Comparison of ENCODE assay signal across 16 mouse cellular contexts in the genomic region with DNA sequence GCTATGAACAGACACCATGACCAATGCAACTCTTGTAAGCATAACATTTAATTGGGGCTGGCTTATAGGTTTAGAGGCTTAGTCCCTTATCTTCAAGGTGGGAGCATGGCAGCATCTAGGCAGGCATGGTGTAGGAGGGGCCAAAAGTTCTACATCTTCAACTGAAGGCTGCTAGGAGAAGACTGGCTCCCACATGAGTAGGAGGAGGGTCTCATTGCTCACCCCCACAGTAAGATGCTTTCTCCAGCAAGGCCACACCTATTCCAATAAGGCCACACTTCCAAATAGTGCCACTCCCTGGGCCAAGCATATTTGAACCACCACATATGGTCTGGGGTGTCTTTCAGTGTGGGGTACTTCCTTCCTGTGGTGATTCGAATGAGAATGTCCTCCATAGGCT. TPM values are rescaled to one million over a fixed set of nuclear protein-coding genes. Genes with fewer than 3 reads are reported as not detected.
DNase-seq lines count a peak whose midpoint lies in the region; ATAC-seq lines count a peak whose summit lies in the region.
"Had no signal": no experiment of that assay in that cellular context is flagged by ENCODE, and none has a peak within 500 bp of the region (broad histone marks: within the 10 kb centered on the region; RNA-seq: fewer than 3 reads in every experiment).

No protein-coding gene starts in this region.

- H3K4me2 ChIP-seq in forebrain, embryonic 15.5 days (replicated peaks), result no peak overlapping the region
- no peak overlapping the region for H3K4me2 ChIP-seq in forebrain, embryonic 11.5 days (ENCODE audit: low read depth, low read length, severe bottlenecking)
- H3K4me2 ChIP-seq: embryonic facial prominence, embryonic 13.5 days; embryonic facial prominence, embryonic 15.5 days had no signal

- no peak overlapping the region for H3K4me3 ChIP-seq in forebrain, embryonic 15.5 days
- H3K4me3 ChIP-seq in forebrain, embryonic 11.5 days (ENCODE audit: low read depth, low read length), result no peak overlapping the region
- H3K4me3 ChIP-seq: embryonic facial prominence, embryonic 13.5 days; embryonic facial prominence, embryonic 15.5 days; erythroblast, embryonic 14.5 days; forebrain, embryonic 10.5 days; forebrain, embryonic 13.5 days had no signal

- H3K9ac ChIP-seq in forebrain, embryonic 15.5 days (replicated peaks), result no peak overlapping the region
- no peak overlapping the region for H3K9ac ChIP-seq in forebrain, embryonic 11.5 days (ENCODE audit: low read length)
- H3K9ac ChIP-seq: embryonic facial prominence, embryonic 13.5 days; embryonic facial prominence, embryonic 15.5 days; forebrain, embryonic 13.5 days had no signal

- ATAC-seq in forebrain, embryonic 15.5 days (replicated peaks), result no peak
- no peak for ATAC-seq in forebrain, embryonic 11.5 days (replicated peaks; ENCODE audit: low FRiP score)
- ATAC-seq: forebrain, embryonic 13.5 days had no signal

- H3K27me3 ChIP-seq in forebrain, embryonic 15.5 days, result no peaks in the 10 kb centered on the region
- no peaks in the 10 kb centered on the region for H3K27me3 ChIP-seq in forebrain, embryonic 11.5 days (ENCODE audit: control insufficient read depth, insufficient read depth, low read length)
- H3K27me3 ChIP-seq: embryonic facial prominence, embryonic 13.5 days; embryonic facial prominence, embryonic 15.5 days; forebrain, embryonic 13.5 days had no signal

- 100% methylated on average over 1 of the region's 1 CpGs for WGBS in forebrain, embryonic 15.5 days
- WGBS in forebrain, embryonic 11.5 days, result 97% methylated on average over 1 of the region's 1 CpGs

- H3K4me1 ChIP-seq in forebrain, embryonic 15.5 days, result peaks cover 37% of the 10 kb centered on the region
- peaks cover 8% of the 10 kb centered on the region; the same call in 1 of the 2 replicates for H3K4me1 ChIP-seq in forebrain, embryonic 11.5 days (replicated peaks; ENCODE audit: control insufficient read depth, insufficient read depth, low read length)

- peak overlapping the region; percentile 99; the same call in 1 of the 2 replicates for H3K27ac ChIP-seq in forebrain, embryonic 15.5 days (replicated peaks)
- no peak overlapping the region for H3K27ac ChIP-seq in forebrain, embryonic 11.5 days (ENCODE audit: low read depth, low read length)
- H3K27ac ChIP-seq: forebrain, embryonic 10.5 days had no signal

- H3K9me3 ChIP-seq in forebrain, embryonic 15.5 days, result no peaks in the 10 kb centered on the region; the same call in 1 of the 2 replicates
- peaks cover 7% of the 10 kb centered on the region; the same call in 1 of the 2 replicates for H3K9me3 ChIP-seq in forebrain, embryonic 11.5 days (ENCODE audit: control insufficient read depth, low read length)
- H3K9me3 ChIP-seq: embryonic facial prominence, embryonic 13.5 days; embryonic facial prominence, embryonic 15.5 days had no signal

- no peaks in the 10 kb centered on the region for H3K36me3 ChIP-seq in forebrain, embryonic 15.5 days
- H3K36me3 ChIP-seq in forebrain, embryonic 11.5 days (ENCODE audit: control insufficient read depth, insufficient read depth, low read length), result no peaks in the 10 kb centered on the region
- H3K36me3 ChIP-seq: embryonic facial prominence, embryonic 13.5 days; embryonic facial prominence, embryonic 15.5 days; forebrain, embryonic 10.5 days had no signal

- DNase-seq in cerebellum, adult 9-10 months, result peak; percentile 57
- no peak for DNase-seq in cerebellum, adult 8-10 months
- DNase-seq in forebrain, embryonic 11.5 days (ENCODE audit: low spot score), result no peak
- DNase-seq: adrenal gland, adult 2 months; adrenal gland, postnatal 10 days; adrenal gland, postnatal 25 days; cerebellum, adult 11 months; cerebellum, adult 2 months; cerebellum, postnatal 25 days; embryo, embryonic 11 days had no signal

RNA-seq across cellular contexts. Expression of a gene that starts 49.6 kb away (rescaled TPM):
- polyA plus RNA-seq in forebrain, embryonic 15.5 days (2015; fragmentation: Nextera tagmentation; extraction: Ambion mirVana), result 13.9 and 14.4 TPM in 2 replicates
- 20.4 and 22.5 TPM in 2 replicates for polyA plus RNA-seq in forebrain, embryonic 11.5 days (2014; fragmentation: Nextera tagmentation; extraction: Ambion mirVana)
